Mouse (Mus musculus) liver, adult 2 months (tissue): ENCODE results near the gene Ppp1r1a.

ENCODE experiments used
- CTCF ChIP-seq: fragments of 200-500 bp; IDR thresholded peaks from 2 replicates; pipeline ENCODE4 v1.5.1; 2011; ENCODE audit warnings: low read depth, low read length, control low read depth
- POLR2A ChIP-seq: fragments of 200-500 bp; IDR thresholded peaks from 2 replicates; pipeline ENCODE4 v1.6.1; 2011; ENCODE audit warnings: low read length, control low read depth; ENCODE audit not compliant: insufficient read depth; ENCODE audit errors: extremely low read depth

- TF ChIP-seq CTCF (no peak), POLR2A (no peak)
These were observed 53.3 kb downstream of the Ppp1r1a start for GRCm38 (mm10) chr15:103484490-103484889.
